8 mouse cellular contexts compared by ENCODE assay signal in the genomic region with DNA sequence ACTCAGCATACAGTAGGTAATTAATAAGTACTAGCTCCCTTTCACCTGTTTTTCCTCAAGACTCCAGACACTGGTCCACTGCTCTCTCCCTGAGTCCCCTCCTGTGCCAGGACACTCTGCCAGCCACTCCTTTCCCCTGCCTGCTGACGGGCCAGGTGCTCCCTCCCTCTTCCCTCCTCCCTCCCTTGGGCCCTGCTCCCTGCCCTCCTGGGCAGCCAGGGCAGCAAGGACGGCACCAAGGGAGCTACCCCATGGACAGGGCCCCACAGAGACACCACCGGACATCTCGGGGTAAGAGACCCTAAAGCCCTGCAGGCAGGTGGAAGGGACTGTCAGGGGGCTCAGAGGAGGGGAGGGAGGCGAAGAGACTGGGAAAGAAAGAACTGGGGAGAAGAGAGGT. TPM values are rescaled to one million over a fixed set of nuclear protein-coding genes. Genes with fewer than 3 reads are reported as not detected.
DNase-seq lines count a peak whose midpoint lies in the region; ATAC-seq and TF ChIP-seq lines count a peak whose summit lies in the region.
"Had no signal": no experiment of that assay in that cellular context is flagged by ENCODE, and none has a peak within 500 bp of the region (broad histone marks: within the 10 kb centered on the region; RNA-seq: fewer than 3 reads in every experiment).

Gene Rorc, plus strand, starts transcription at position 154 of the 400 bp plus-strand sequence.

- H3K9ac ChIP-seq in intestine, postnatal 0 days (ENCODE audit: low read depth, low read length): peak within 1 kb of the TSS; percentile 53
- H3K9ac ChIP-seq in stomach, embryonic 15.5 days: no peak within 1 kb of the TSS

- peak within 1 kb of the TSS; percentile 77 for H3K27ac ChIP-seq in intestine, postnatal 0 days (ENCODE audit: low read depth, low read length)
- H3K27ac ChIP-seq in stomach, embryonic 15.5 days: peak within 1 kb of the TSS; percentile 54

- DNase-seq in adrenal gland, postnatal 10 days: peak; percentile 80
- peak; percentile 87 for DNase-seq in cerebellum, adult 9-11 months
- peak; percentile 56 to 75 for DNase-seq in heart, adult 18-20 months
- peak; percentile 68 to 70 for DNase-seq in lung, adult 18-20 months
- no peak for DNase-seq in right cerebral cortex, postnatal 14 days

- no peaks in the 10 kb centered on the region for H3K9me3 ChIP-seq in intestine, postnatal 0 days (ENCODE audit: control insufficient read depth)
- no peaks in the 10 kb centered on the region for H3K9me3 ChIP-seq in stomach, embryonic 15.5 days

- H3K4me2 ChIP-seq in intestine, postnatal 0 days (replicated peaks; ENCODE audit: low read depth): peak within 1 kb of the TSS; percentile 71
- H3K4me2 ChIP-seq in stomach, embryonic 15.5 days: peak within 1 kb of the TSS; percentile 51

- TF ChIP-seq CTCF in intestine, postnatal 0 days (IDR thresholded peaks at IDR 0.05; ENCODE audit: low read depth): no peak

- H3K4me3 ChIP-seq in intestine, postnatal 0 days (ENCODE audit: low read depth, low read length): peak within 1 kb of the TSS; percentile 53
- peak within 1 kb of the TSS; percentile 35 for H3K4me3 ChIP-seq in stomach, embryonic 15.5 days (replicated peaks)

- H3K36me3 ChIP-seq in intestine, postnatal 0 days (ENCODE audit: control insufficient read depth, insufficient read depth): peaks cover 4% of the 10 kb centered on the region; the same call in 1 of the 2 replicates
- no peaks in the 10 kb centered on the region for H3K36me3 ChIP-seq in stomach, embryonic 15.5 days

- no peaks in the 10 kb centered on the region for H3K27me3 ChIP-seq in intestine, postnatal 0 days (replicated peaks; ENCODE audit: control insufficient read depth, insufficient read depth, low read length)
- no peaks in the 10 kb centered on the region for H3K27me3 ChIP-seq in stomach, embryonic 15.5 days (replicated peaks)

- ATAC-seq in intestine, postnatal 0 days: peak; percentile 63
- no peak; the same call in 1 of the 2 replicates for ATAC-seq in stomach, embryonic 15.5 days (ENCODE audit: insufficient read depth, low FRiP score, low read depth)

- peaks cover 11% of the 10 kb centered on the region; the same call in 1 of the 2 replicates for H3K4me1 ChIP-seq in intestine, postnatal 0 days (replicated peaks; ENCODE audit: control insufficient read depth, insufficient read depth, low read length)
- H3K4me1 ChIP-seq in stomach, embryonic 15.5 days: peaks cover 11% of the 10 kb centered on the region

- 19% methylated on average over 5 of the region's 5 CpGs for WGBS in intestine, postnatal 0 days
- WGBS in stomach, embryonic 15.5 days: 20% methylated on average over 5 of the region's 5 CpGs

RNA-seq across cellular contexts. Expression of gene Rorc, which starts in this region (rescaled TPM):
- 10 to 100 TPM; 28.0 to 35.6 TPM for total RNA-seq in adrenal gland, postnatal 10 days (2021)
- total RNA-seq in heart, adult 18-20 months (2021): 10 to 100 TPM; 50.4 to 62.8 TPM
- 25.5 and 32.1 TPM in 2 replicates for polyA plus RNA-seq in intestine, postnatal 0 days (2015; fragmentation: Nextera tagmentation; extraction: Ambion mirVana)
- 7.0 and 7.6 TPM in 2 replicates for polyA plus RNA-seq in stomach, embryonic 15.5 days (2015; fragmentation: Nextera tagmentation; extraction: Ambion mirVana)
- total RNA-seq: common myeloid progenitor, adult 5-6 weeks had no signal
